Mouse (Mus musculus): Measurements from ENCODE around the gene Prrc2b.

DNA sequence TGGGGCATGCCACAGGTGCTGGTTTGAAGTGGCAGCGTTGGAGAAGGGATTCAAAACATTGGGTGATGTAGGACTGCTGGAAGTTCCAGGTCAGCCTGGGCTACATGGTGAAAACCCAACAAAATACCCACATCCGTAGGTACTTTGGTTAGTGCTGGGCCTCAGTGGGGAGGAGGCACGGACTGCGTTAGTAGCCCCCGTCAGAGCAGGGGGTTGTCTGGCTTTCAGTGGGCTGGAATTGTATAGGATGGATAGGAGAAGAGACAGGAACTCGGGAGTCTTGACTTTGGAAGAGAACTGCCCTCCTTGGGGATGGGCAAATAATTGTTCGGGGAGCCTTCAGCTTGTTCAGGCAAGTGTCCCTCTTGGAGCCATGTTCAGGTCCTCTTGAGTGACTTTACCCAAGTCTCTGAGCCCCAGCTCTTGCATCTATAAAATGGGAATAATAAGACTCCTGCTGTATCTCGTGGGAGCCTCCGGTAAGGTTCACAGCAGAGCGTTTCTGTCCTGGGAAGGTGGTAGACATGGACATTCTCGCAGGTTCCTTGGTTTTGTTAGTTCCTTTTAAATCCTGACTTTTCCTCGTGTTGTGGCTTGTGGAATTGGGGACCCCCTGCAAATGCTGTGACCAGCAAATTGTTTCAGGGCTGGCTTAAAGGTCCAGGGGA is 1.6 kb downstream of the Prrc2b start:
- TF ChIP-seq CTCF (IDR thresholded peaks at IDR 0.05) (no peak), EP300 (IDR thresholded peaks at IDR 0.05; ENCODE audit: insufficient read depth, low read depth, low read length) (no peak)
